Mouse (Mus musculus) liver, postnatal 0 days (tissue): ENCODE data around the gene Gosr1. TPM values are rescaled to one million over a fixed set of nuclear protein-coding genes. Genes with fewer than 3 reads are reported as not detected.
"Not testable (repeated sequence)": the region's sequence is repeated elsewhere in the genome, so short reads cannot be mapped to it uniquely, and the experiment has no call there.

Experiments used
- ATAC-seq: fragments of 200-750 bp; cut with Nextera tagmentation; 2 replicates; pipeline ENCODE4 v1.8.0; 2017; ENCODE audit warnings: mild to moderate bottlenecking, moderate library complexity
- DNase-seq: peaks from one replicate; pipeline ENCODE4 v3.0.0-alpha.2; 2016
- H3K27ac ChIP-seq: fragments of 300-500 bp; sonication (generic); 2 replicates; pipeline ENCODE4 v1.5.1; 2014; ENCODE audit warnings: antibody characterized with exemption, moderate library complexity, mild to moderate bottlenecking, low read depth
- H3K27me3 ChIP-seq: fragments of 300-500 bp; sonication (generic); 2 replicates; pipeline ENCODE4 v1.6.1; 2014; ENCODE audit warnings: low read length, control low read depth, mixed read lengths; ENCODE audit not compliant: insufficient read depth
- H3K36me3 ChIP-seq: fragments of 300-500 bp; sonication (generic); replicated peaks from 2 replicates; pipeline ENCODE4 v1.6.1; 2014; ENCODE audit warnings: mild to moderate bottlenecking, control low read depth, low read length, moderate library complexity, mixed read lengths; ENCODE audit not compliant: insufficient read depth
- H3K4me1 ChIP-seq: fragments of 300-500 bp; sonication (generic); 2 replicates; pipeline ENCODE4 v1.6.1; 2014; ENCODE audit warnings: antibody characterized with exemption, mild to moderate bottlenecking, control low read depth; ENCODE audit not compliant: insufficient read depth
- H3K4me2 ChIP-seq: fragments of 300-500 bp; sonication (generic); 2 replicates; pipeline ENCODE4 v1.6.1; 2014; ENCODE audit warnings: low read depth, mild to moderate bottlenecking, low read length, moderate library complexity, mixed read lengths
- H3K4me3 ChIP-seq: fragments of 300-500 bp; sonication (generic); 2 replicates; pipeline ENCODE4 v1.5.1; 2014; ENCODE audit warnings: low read depth, low read length
- H3K9ac ChIP-seq: fragments of 300-500 bp; sonication (generic); replicated peaks from 2 replicates; pipeline ENCODE4 v1.6.1; 2014; ENCODE audit warnings: mild to moderate bottlenecking, moderate library complexity
- H3K9me3 ChIP-seq: fragments of 300-500 bp; sonication (generic); 2 replicates; pipeline ENCODE4 v1.6.1; 2016; ENCODE audit warnings: mild to moderate bottlenecking, control low read depth, low read length, mixed read lengths
- CTCF ChIP-seq: sonication (generic); IDR thresholded peaks from 2 replicates; pipeline ENCODE4 v1.5.1; 2016; ENCODE audit warnings: antibody characterized with exemption, low read depth
- EP300 ChIP-seq: IDR thresholded peaks from 2 replicates; pipeline ENCODE4 v1.6.1; 2016; ENCODE audit warnings: antibody characterized with exemption, low read depth, mild to moderate bottlenecking
- WGBS: fragments of 180-500 bp; shearing (Covaris S2); extraction: QIAGEN DNeasy Blood & Tissue Kit; methylation state at CpG from one replicate; pipeline ENCODE4 v1.1.7; 2014; ENCODE audit not compliant: insufficient replicate concordance; 5-methylcytosine and 5-hydroxymethylcytosine counted together
- polyA plus RNA-seq: library from polyadenylated mRNA; unstranded; fragments of >200 nt; fragmentation: Nextera tagmentation; extraction: Ambion mirVana; gene quantifications from 2 replicates; pipeline ENCODE4 v1.2.1, GENCODE M21; 2015

Gosr1 gene
- polyA plus RNA-seq: 10.1 and 12.9 TPM in 2 replicates

GRCm38 (mm10) chr11:76763053-76763740, at the start of gene Gosr1:
Gosr1 (minus strand) TSS chr11:76763579.
- Histone ChIP-seq H3K4me1 (peaks cover 2% of the 10 kb centered on the region; the same call in 1 of the 2 replicates), H3K27ac (peak within 1 kb of the TSS; percentile 88), H3K4me2 (peak within 1 kb of the TSS; percentile 65), H3K9ac (peak within 1 kb of the TSS; percentile 95), H3K9me3 (no peaks in the 10 kb centered on the region), H3K4me3 (peak within 1 kb of the TSS; percentile 89), H3K27me3 (no peaks in the 10 kb centered on the region), H3K36me3 (peaks cover 13% of the 10 kb centered on the region)
- 1% methylated on average over 28 of the region's 28 CpGs for WGBS
- ATAC-seq: peak; percentile 99
- peak; percentile 91 for DNase-seq
- TF ChIP-seq CTCF (peak; percentile 99), EP300 (no peak)

GRCm38 (mm10) chr11:76810706-76811495, 47.5 kb upstream of the Gosr1 start:
- no peak for DNase-seq
- peaks cover 40% of the 10 kb centered on the region for H3K36me3 ChIP-seq

GRCm38 (mm10) chr11:76809450-76809849, 46.1 kb upstream of the Gosr1 start:
- Histone ChIP-seq H3K36me3 (peaks cover 48% of the 10 kb centered on the region), H3K4me2 (no peak overlapping the region), H3K4me1 (no peaks in the 10 kb centered on the region), H3K27ac (no peak overlapping the region), H3K9ac (no peak overlapping the region), H3K9me3 (no peaks in the 10 kb centered on the region), H3K27me3 (no peaks in the 10 kb centered on the region), H3K4me3 (no peak overlapping the region)
- DNase-seq: no peak
- ATAC-seq: no peak
- 63% methylated on average over 3 of the region's 3 CpGs for WGBS
- TF ChIP-seq EP300 (no peak), CTCF (no peak)

More at GRCm38 (mm10) chr11:76810706-76811495, 47.5 kb upstream of the Gosr1 start:
- TF ChIP-seq EP300 (no peak), CTCF (peak; percentile 55)
- H3K27ac ChIP-seq: no peak overlapping the region
- WGBS: 85% methylated on average over 9 of the region's 9 CpGs
- H3K9ac ChIP-seq: no peak overlapping the region
- H3K4me1 ChIP-seq: no peaks in the 10 kb centered on the region
- H3K4me2 ChIP-seq: no peak overlapping the region
- no peak for ATAC-seq
- H3K27me3 ChIP-seq: no peaks in the 10 kb centered on the region
- H3K4me3 ChIP-seq: no peak overlapping the region
- H3K9me3 ChIP-seq: no peaks in the 10 kb centered on the region

GRCm38 (mm10) chr11:76808550-76808949, 45.2 kb upstream of the Gosr1 start:
- WGBS: 90% methylated on average over 7 of the region's 7 CpGs
- no peaks in the 10 kb centered on the region for H3K27me3 ChIP-seq
- H3K4me1 ChIP-seq: no peaks in the 10 kb centered on the region
- no peak overlapping the region for H3K27ac ChIP-seq
- DNase-seq (no peak), ATAC-seq (no peak)
- H3K9ac ChIP-seq: no peak overlapping the region
- no peak overlapping the region for H3K4me2 ChIP-seq
- peaks cover 51% of the 10 kb centered on the region for H3K36me3 ChIP-seq
- no peak for TF ChIP-seq EP300
- TF ChIP-seq CTCF: no peak
- H3K9me3 ChIP-seq: no peaks in the 10 kb centered on the region
- H3K4me3 ChIP-seq: no peak overlapping the region

GRCm38 (mm10) chr11:76807007-76807679, 43.8 kb upstream of the Gosr1 start:
- TF ChIP-seq EP300 (no peak), CTCF (no peak)
- ATAC-seq (no peak), DNase-seq (no peak)
- Histone ChIP-seq H3K27me3 (no peaks in the 10 kb centered on the region), H3K36me3 (peaks cover 53% of the 10 kb centered on the region), H3K9ac (no peak overlapping the region), H3K9me3 (no peaks in the 10 kb centered on the region), H3K27ac (no peak overlapping the region), H3K4me1 (no peaks in the 10 kb centered on the region), H3K4me3 (no peak overlapping the region), H3K4me2 (no peak overlapping the region)
- WGBS: 89% methylated on average over 3 of the region's 3 CpGs

GRCm38 (mm10) chr11:76806026-76806425, 42.6 kb upstream of the Gosr1 start:
- WGBS: 78% methylated on average over 4 of the region's 4 CpGs
- no peak for ATAC-seq

GRCm38 (mm10) chr11:76805072-76805471, 41.7 kb upstream of the Gosr1 start:
- not testable (repeated sequence) for ATAC-seq, H3K9me3 ChIP-seq, H3K4me3 ChIP-seq, H3K27me3 ChIP-seq, H3K4me1 ChIP-seq, H3K9ac ChIP-seq, H3K4me2 ChIP-seq, DNase-seq, H3K27ac ChIP-seq
- H3K36me3 ChIP-seq: peaks cover 48% of the 10 kb centered on the region
- 88% methylated on average over 3 of the region's 4 CpGs for WGBS

More at GRCm38 (mm10) chr11:76806026-76806425, 42.6 kb upstream of the Gosr1 start:
- no peak for DNase-seq
- Histone ChIP-seq H3K9me3 (no peaks in the 10 kb centered on the region), H3K9ac (no peak overlapping the region), H3K27ac (no peak overlapping the region), H3K4me2 (no peak overlapping the region), H3K4me1 (no peaks in the 10 kb centered on the region), H3K27me3 (no peaks in the 10 kb centered on the region), H3K36me3 (peaks cover 54% of the 10 kb centered on the region), H3K4me3 (no peak overlapping the region)
- TF ChIP-seq CTCF: no peak
- TF ChIP-seq EP300: no peak
